Mouse (Mus musculus): ENCODE data around the gene Caln1. TPM values are rescaled to one million over a fixed set of nuclear protein-coding genes. Genes with fewer than 3 reads are reported as not detected.

Gene Caln1
- polyA plus RNA-seq, 1 experiment from 2014 or later, result 19.7 TPM

- WGBS, result 97% methylated on average over 3 of the region's 3 CpGs
- no peaks in the 10 kb centered on the region; the same call in 1 of the 2 replicates for H3K4me1 ChIP-seq (replicated peaks; ENCODE audit: control insufficient read depth, insufficient read depth, low read length)
- DNase-seq (ENCODE audit: low spot score) (no peak), ATAC-seq (ENCODE audit: low FRiP score) (no peak)
- no peaks in the 10 kb centered on the region for H3K27me3 ChIP-seq (ENCODE audit: control insufficient read depth, insufficient read depth, low read length)
- no peak overlapping the region for H3K4me3 ChIP-seq (replicated peaks; ENCODE audit: low read length)
- H3K27ac ChIP-seq, result no peak overlapping the region
- no peaks in the 10 kb centered on the region for H3K9me3 ChIP-seq (ENCODE audit: control insufficient read depth, low read length)
- no peaks in the 10 kb centered on the region for H3K36me3 ChIP-seq (replicated peaks; ENCODE audit: control insufficient read depth, insufficient read depth)
- H3K9ac ChIP-seq, result no peak overlapping the region
- H3K4me2 ChIP-seq (replicated peaks), result no peak overlapping the region
These were observed 405.7 kb downstream of the Caln1 start for GRCm38 (mm10) chr5:130774946-130775345.

- H3K9ac ChIP-seq, result no peak overlapping the region
- no peaks in the 10 kb centered on the region for H3K9me3 ChIP-seq (ENCODE audit: control insufficient read depth, low read length)
- H3K4me2 ChIP-seq (replicated peaks), result no peak overlapping the region
- WGBS, result 75% methylated on average over 3 of the region's 3 CpGs
- no peak overlapping the region for H3K4me3 ChIP-seq (replicated peaks; ENCODE audit: low read length)
- H3K36me3 ChIP-seq (replicated peaks; ENCODE audit: control insufficient read depth, insufficient read depth), result no peaks in the 10 kb centered on the region
- no peaks in the 10 kb centered on the region for H3K27me3 ChIP-seq (ENCODE audit: control insufficient read depth, insufficient read depth, low read length)
- no peak for DNase-seq (ENCODE audit: low spot score)
- ATAC-seq (ENCODE audit: low FRiP score), result no peak
- H3K4me1 ChIP-seq (replicated peaks; ENCODE audit: control insufficient read depth, insufficient read depth, low read length), result no peaks in the 10 kb centered on the region
- no peak overlapping the region for H3K27ac ChIP-seq
These were observed 423.6 kb downstream of the Caln1 start for GRCm38 (mm10) chr5:130792755-130793452.

DNA sequence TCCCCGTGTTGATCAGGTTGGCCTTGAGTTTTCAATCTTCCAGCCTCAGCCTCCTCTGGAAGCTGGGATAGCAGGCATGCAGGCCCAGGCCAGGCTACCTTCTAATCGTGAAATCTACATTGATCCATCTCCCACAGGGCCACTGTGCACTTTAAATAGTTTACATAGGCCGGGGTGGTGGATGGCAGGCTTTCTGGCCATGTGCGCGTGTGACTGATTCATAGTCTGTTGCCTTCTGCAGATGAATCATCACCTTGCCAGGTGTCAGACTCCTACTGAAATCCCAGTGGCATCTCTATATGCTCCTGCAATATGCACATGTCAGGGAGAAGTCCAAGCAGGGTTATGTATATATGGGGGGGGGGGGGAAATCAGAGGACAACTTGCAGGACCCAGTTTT lies 428.5 kb downstream of the Caln1 start:
- Histone ChIP-seq H3K9ac (no peak overlapping the region), H3K4me2 (replicated peaks) (no peak overlapping the region), H3K27me3 (ENCODE audit: control insufficient read depth, insufficient read depth, low read length) (no peaks in the 10 kb centered on the region), H3K4me1 (replicated peaks; ENCODE audit: control insufficient read depth, insufficient read depth, low read length) (no peaks in the 10 kb centered on the region), H3K4me3 (replicated peaks; ENCODE audit: low read length) (no peak overlapping the region), H3K36me3 (replicated peaks; ENCODE audit: control insufficient read depth, insufficient read depth) (no peaks in the 10 kb centered on the region), H3K27ac (no peak overlapping the region), H3K9me3 (ENCODE audit: control insufficient read depth, low read length) (no peaks in the 10 kb centered on the region)
- ATAC-seq (ENCODE audit: low FRiP score), result no peak
- DNase-seq (ENCODE audit: low spot score), result no peak
- WGBS, result 78% methylated on average over 5 of the region's 5 CpGs

GRCm38 (mm10) chr5:130810314-130810713 lies 441.1 kb downstream of the Caln1 start:
- Histone ChIP-seq H3K4me2 (replicated peaks) (no peak overlapping the region), H3K9me3 (ENCODE audit: control insufficient read depth, low read length) (0 out of 2 replicates have a peak, but pooled peaks cover 4% of the 10 kb centered on the region), H3K36me3 (replicated peaks; ENCODE audit: control insufficient read depth, insufficient read depth) (no peaks in the 10 kb centered on the region), H3K4me3 (replicated peaks; ENCODE audit: low read length) (no peak overlapping the region), H3K4me1 (replicated peaks; ENCODE audit: control insufficient read depth, insufficient read depth, low read length) (no peaks in the 10 kb centered on the region), H3K9ac (no peak overlapping the region), H3K27ac (no peak overlapping the region), H3K27me3 (ENCODE audit: control insufficient read depth, insufficient read depth, low read length) (no peaks in the 10 kb centered on the region)
- DNase-seq (ENCODE audit: low spot score) (no peak), ATAC-seq (ENCODE audit: low FRiP score) (no peak)
- 21% methylated on average over 6 of the region's 6 CpGs for WGBS

- DNase-seq (ENCODE audit: low spot score) (peak; percentile 27), ATAC-seq (ENCODE audit: low FRiP score) (no peak)
These were observed 441.6 kb downstream of the Caln1 start for GRCm38 (mm10) chr5:130810846-130811245.

DNA sequence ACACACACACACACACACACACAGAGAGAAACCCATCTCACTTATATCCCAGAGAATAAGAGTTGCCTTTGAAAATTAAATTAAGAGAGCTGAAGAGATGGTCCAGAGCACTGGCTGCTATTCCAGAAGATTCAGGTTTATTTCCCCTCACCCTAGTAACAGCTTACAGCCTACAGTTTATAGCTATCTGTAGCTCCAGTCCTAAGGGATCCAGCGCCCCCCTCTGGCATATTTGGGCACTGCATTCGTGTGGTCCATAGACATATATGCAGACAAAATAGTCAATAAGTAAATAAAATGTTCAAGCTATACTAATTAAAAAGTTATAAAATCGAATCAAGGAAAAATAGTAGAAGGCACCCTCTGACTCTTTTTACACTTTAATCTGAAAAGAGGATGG lies 442.0 kb downstream of the Caln1 start:
- Histone ChIP-seq H3K4me3 (replicated peaks; ENCODE audit: low read length) (no peak overlapping the region), H3K27me3 (ENCODE audit: control insufficient read depth, insufficient read depth, low read length) (no peaks in the 10 kb centered on the region), H3K4me1 (replicated peaks; ENCODE audit: control insufficient read depth, insufficient read depth, low read length) (no peaks in the 10 kb centered on the region), H3K4me2 (replicated peaks) (no peak overlapping the region), H3K9ac (no peak overlapping the region), H3K27ac (no peak overlapping the region), H3K9me3 (ENCODE audit: control insufficient read depth, low read length) (0 out of 2 replicates have a peak, but pooled peaks cover 4% of the 10 kb centered on the region), H3K36me3 (replicated peaks; ENCODE audit: control insufficient read depth, insufficient read depth) (no peaks in the 10 kb centered on the region)
- 40% methylated on average over 3 of the region's 3 CpGs for WGBS
- no peak for ATAC-seq (ENCODE audit: low FRiP score)
- peak; percentile 87 for DNase-seq (ENCODE audit: low spot score)

More at GRCm38 (mm10) chr5:130810846-130811245, 441.6 kb downstream of the Caln1 start:
- Histone ChIP-seq H3K36me3 (replicated peaks; ENCODE audit: control insufficient read depth, insufficient read depth) (no peaks in the 10 kb centered on the region), H3K4me3 (replicated peaks; ENCODE audit: low read length) (no peak overlapping the region), H3K4me1 (replicated peaks; ENCODE audit: control insufficient read depth, insufficient read depth, low read length) (no peaks in the 10 kb centered on the region), H3K9ac (no peak overlapping the region), H3K9me3 (ENCODE audit: control insufficient read depth, low read length) (0 out of 2 replicates have a peak, but pooled peaks cover 4% of the 10 kb centered on the region), H3K4me2 (replicated peaks) (no peak overlapping the region), H3K27ac (no peak overlapping the region), H3K27me3 (ENCODE audit: control insufficient read depth, insufficient read depth, low read length) (no peaks in the 10 kb centered on the region)
- 32% methylated on average over 1 of the region's 1 CpGs for WGBS

GRCm38 (mm10) chr5:130811966-130812365 lies 442.7 kb downstream of the Caln1 start:
- no peak overlapping the region for H3K4me2 ChIP-seq (replicated peaks)
- ATAC-seq (ENCODE audit: low FRiP score) (no peak), DNase-seq (ENCODE audit: low spot score) (no peak)
- 0 out of 2 replicates have a peak, but pooled peaks cover 4% of the 10 kb centered on the region for H3K9me3 ChIP-seq (ENCODE audit: control insufficient read depth, low read length)
- WGBS, result 91% methylated on average over 3 of the region's 3 CpGs
- H3K9ac ChIP-seq, result no peak overlapping the region
- no peaks in the 10 kb centered on the region for H3K36me3 ChIP-seq (replicated peaks; ENCODE audit: control insufficient read depth, insufficient read depth)
- H3K27me3 ChIP-seq (ENCODE audit: control insufficient read depth, insufficient read depth, low read length), result no peaks in the 10 kb centered on the region
- no peak overlapping the region for H3K4me3 ChIP-seq (replicated peaks; ENCODE audit: low read length)
- no peak overlapping the region for H3K27ac ChIP-seq
- no peaks in the 10 kb centered on the region for H3K4me1 ChIP-seq (replicated peaks; ENCODE audit: control insufficient read depth, insufficient read depth, low read length)

DNA sequence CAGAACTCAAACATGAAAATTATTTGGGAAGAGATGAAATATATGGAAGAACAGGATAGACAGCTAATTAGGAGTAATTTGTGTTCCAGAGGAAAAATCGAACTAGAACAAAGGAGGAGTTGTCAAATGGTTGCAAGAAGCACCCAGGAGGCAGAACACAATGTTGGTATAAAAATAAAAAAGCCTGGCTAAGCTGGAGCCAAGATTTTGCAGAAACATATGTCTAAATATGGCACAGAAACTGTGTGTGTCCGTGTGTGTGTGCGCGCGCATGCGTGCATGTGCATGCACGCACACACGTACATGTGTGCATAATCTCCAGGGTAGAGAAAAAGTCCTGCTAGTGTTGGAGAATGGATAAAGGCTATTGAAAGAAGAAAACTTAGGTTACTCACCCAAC lies 443.3 kb downstream of the Caln1 start:
- no peak for ATAC-seq (ENCODE audit: low FRiP score)
- H3K27me3 ChIP-seq (ENCODE audit: control insufficient read depth, insufficient read depth, low read length), result no peaks in the 10 kb centered on the region
- no peak overlapping the region for H3K9ac ChIP-seq
- H3K4me2 ChIP-seq (replicated peaks), result no peak overlapping the region
- H3K4me3 ChIP-seq (replicated peaks; ENCODE audit: low read length), result no peak overlapping the region
- H3K27ac ChIP-seq, result no peak overlapping the region
- H3K4me1 ChIP-seq (replicated peaks; ENCODE audit: control insufficient read depth, insufficient read depth, low read length), result no peaks in the 10 kb centered on the region
- WGBS, result 95% methylated on average over 8 of the region's 8 CpGs
- no peak for DNase-seq (ENCODE audit: low spot score)
- H3K9me3 ChIP-seq (ENCODE audit: control insufficient read depth, low read length), result 0 out of 2 replicates have a peak, but pooled peaks cover 4% of the 10 kb centered on the region
- H3K36me3 ChIP-seq (replicated peaks; ENCODE audit: control insufficient read depth, insufficient read depth), result no peaks in the 10 kb centered on the region

DNA sequence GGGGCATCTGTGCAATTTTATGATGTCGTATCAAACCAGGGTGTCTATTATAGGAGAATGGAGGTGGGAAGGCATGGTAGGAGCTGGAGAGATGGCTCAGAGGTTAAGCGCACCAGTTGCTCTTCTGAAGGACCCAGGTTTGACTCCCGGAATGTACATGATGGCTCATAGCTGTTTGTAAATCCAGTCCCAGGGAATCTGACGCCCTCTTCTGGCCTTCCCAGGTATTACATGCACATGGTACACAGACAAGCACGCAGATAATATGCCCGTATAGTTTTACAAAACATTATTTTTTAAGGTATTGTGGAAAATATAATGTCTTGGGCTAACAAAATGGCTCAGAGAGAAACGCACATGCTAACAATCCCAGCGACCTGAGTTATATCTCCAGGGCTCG lies 443.8 kb downstream of the Caln1 start:
- H3K27me3 ChIP-seq (ENCODE audit: control insufficient read depth, insufficient read depth, low read length), result no peaks in the 10 kb centered on the region
- H3K4me3 ChIP-seq (replicated peaks; ENCODE audit: low read length), result no peak overlapping the region
- H3K27ac ChIP-seq, result no peak overlapping the region
- H3K4me1 ChIP-seq (replicated peaks; ENCODE audit: control insufficient read depth, insufficient read depth, low read length), result no peaks in the 10 kb centered on the region
- H3K36me3 ChIP-seq (replicated peaks; ENCODE audit: control insufficient read depth, insufficient read depth), result no peaks in the 10 kb centered on the region
- 0 out of 2 replicates have a peak, but pooled peaks cover 4% of the 10 kb centered on the region for H3K9me3 ChIP-seq (ENCODE audit: control insufficient read depth, low read length)
- ATAC-seq (ENCODE audit: low FRiP score) (no peak), DNase-seq (ENCODE audit: low spot score) (no peak)
- H3K4me2 ChIP-seq (replicated peaks), result no peak overlapping the region
- no peak overlapping the region for H3K9ac ChIP-seq
- 88% methylated on average over 9 of the region's 9 CpGs for WGBS
